Mouse (Mus musculus): ENCODE measurements around the gene Myct1. TPM values are rescaled to one million over a fixed set of nuclear protein-coding genes. Genes with fewer than 3 reads are reported as not detected.

Gene Myct1
- 2.1 and 2.4 TPM in 2 replicates for polyA plus RNA-seq (2014; fragmentation: Nextera tagmentation; extraction: Ambion mirVana)

GRCm38 (mm10) chr10:5593464-5593863, at the start of gene Myct1:
Myct1 (plus strand) TSS chr10:5593775.
- 64% methylated on average over 5 of the region's 5 CpGs for WGBS
- no peaks in the 10 kb centered on the region for H3K27me3 ChIP-seq (ENCODE audit: control insufficient read depth, insufficient read depth, low read length)
- H3K9me3 ChIP-seq (ENCODE audit: control insufficient read depth, low read length) = no peaks in the 10 kb centered on the region
- no peak within 1 kb of the TSS for H3K9ac ChIP-seq (ENCODE audit: low read length)
- ATAC-seq (ENCODE audit: insufficient read depth, low FRiP score, low TSS enrichment) (no peak), DNase-seq (ENCODE audit: low spot score) (no peak)
- no peak within 1 kb of the TSS for H3K4me3 ChIP-seq (ENCODE audit: low read depth, low read length)
- H3K36me3 ChIP-seq (ENCODE audit: control insufficient read depth, insufficient read depth, low read length) = no peaks in the 10 kb centered on the region
- H3K4me2 ChIP-seq (ENCODE audit: low read depth) = no peak within 1 kb of the TSS
- no peaks in the 10 kb centered on the region for H3K4me1 ChIP-seq (ENCODE audit: control insufficient read depth, insufficient read depth, low read length)
- H3K27ac ChIP-seq (ENCODE audit: low read depth, low read length) = no peak within 1 kb of the TSS

GRCm38 (mm10) chr10:5546428-5546827, 47.1 kb upstream of the Myct1 start:
- Histone ChIP-seq H3K4me3 (ENCODE audit: low read depth, low read length) (no peak overlapping the region), H3K27me3 (ENCODE audit: control insufficient read depth, insufficient read depth, low read length) (0 out of 2 replicates have a peak, but pooled peaks cover 3% of the 10 kb centered on the region), H3K36me3 (ENCODE audit: control insufficient read depth, insufficient read depth, low read length) (no peaks in the 10 kb centered on the region), H3K4me1 (ENCODE audit: control insufficient read depth, insufficient read depth, low read length) (no peaks in the 10 kb centered on the region), H3K27ac (ENCODE audit: low read depth, low read length) (no peak overlapping the region), H3K4me2 (ENCODE audit: low read depth) (no peak overlapping the region), H3K9ac (ENCODE audit: low read length) (no peak overlapping the region), H3K9me3 (ENCODE audit: control insufficient read depth, low read length) (no peaks in the 10 kb centered on the region)
- WGBS = 94% methylated on average over 5 of the region's 5 CpGs
- DNase-seq (ENCODE audit: low spot score) = no peak
- no peak for ATAC-seq (ENCODE audit: insufficient read depth, low FRiP score, low TSS enrichment)

- H3K9me3 ChIP-seq (ENCODE audit: control insufficient read depth, low read length) = no peaks in the 10 kb centered on the region
- H3K36me3 ChIP-seq (ENCODE audit: control insufficient read depth, insufficient read depth, low read length) = no peaks in the 10 kb centered on the region
- DNase-seq (ENCODE audit: low spot score) (no peak), ATAC-seq (ENCODE audit: insufficient read depth, low FRiP score, low TSS enrichment) (no peak)
- WGBS = 93% methylated on average over 9 of the region's 9 CpGs
- H3K4me1 ChIP-seq (ENCODE audit: control insufficient read depth, insufficient read depth, low read length) = no peaks in the 10 kb centered on the region
- no peak overlapping the region for H3K4me3 ChIP-seq (ENCODE audit: low read depth, low read length)
- no peak overlapping the region for H3K9ac ChIP-seq (ENCODE audit: low read length)
- H3K27ac ChIP-seq (ENCODE audit: low read depth, low read length) = no peak overlapping the region
- H3K4me2 ChIP-seq (ENCODE audit: low read depth) = no peak overlapping the region
- H3K27me3 ChIP-seq (ENCODE audit: control insufficient read depth, insufficient read depth, low read length) = 0 out of 2 replicates have a peak, but pooled peaks cover 3% of the 10 kb centered on the region
Observed at GRCm38 (mm10) chr10:5547769-5548168, 45.8 kb upstream of the Myct1 start.

- no peak for ATAC-seq (ENCODE audit: insufficient read depth, low FRiP score, low TSS enrichment)
- no peaks in the 10 kb centered on the region for H3K36me3 ChIP-seq (ENCODE audit: control insufficient read depth, insufficient read depth, low read length)
- no peak overlapping the region for H3K9ac ChIP-seq (ENCODE audit: low read length)
- H3K9me3 ChIP-seq (ENCODE audit: control insufficient read depth, low read length) = no peaks in the 10 kb centered on the region
- no peak overlapping the region for H3K4me3 ChIP-seq (ENCODE audit: low read depth, low read length)
- no peak overlapping the region for H3K4me2 ChIP-seq (ENCODE audit: low read depth)
- WGBS = 84% methylated on average over 2 of the region's 2 CpGs
- no peak for DNase-seq (ENCODE audit: low spot score)
- H3K27me3 ChIP-seq (ENCODE audit: control insufficient read depth, insufficient read depth, low read length) = 0 out of 2 replicates have a peak, but pooled peaks cover 3% of the 10 kb centered on the region
- H3K4me1 ChIP-seq (ENCODE audit: control insufficient read depth, insufficient read depth, low read length) = no peaks in the 10 kb centered on the region
- H3K27ac ChIP-seq (ENCODE audit: low read depth, low read length) = no peak overlapping the region
Observed at GRCm38 (mm10) chr10:5548651-5549050, 44.9 kb upstream of the Myct1 start.

GRCm38 (mm10) chr10:5549871-5550167, 43.8 kb upstream of the Myct1 start:
- Histone ChIP-seq H3K36me3 (ENCODE audit: control insufficient read depth, insufficient read depth, low read length) (no peaks in the 10 kb centered on the region), H3K4me2 (ENCODE audit: low read depth) (peak overlapping the region; percentile 92), H3K4me3 (ENCODE audit: low read depth, low read length) (peak overlapping the region; percentile 48), H3K27me3 (ENCODE audit: control insufficient read depth, insufficient read depth, low read length) (0 out of 2 replicates have a peak, but pooled peaks cover 3% of the 10 kb centered on the region), H3K27ac (ENCODE audit: low read depth, low read length) (no peak overlapping the region), H3K9ac (ENCODE audit: low read length) (no peak overlapping the region; the same call in 1 of the 2 replicates), H3K9me3 (ENCODE audit: control insufficient read depth, low read length) (no peaks in the 10 kb centered on the region), H3K4me1 (ENCODE audit: control insufficient read depth, insufficient read depth, low read length) (no peaks in the 10 kb centered on the region)
- WGBS = 8% methylated on average over 6 of the region's 6 CpGs
- DNase-seq (ENCODE audit: low spot score) (no peak), ATAC-seq (ENCODE audit: insufficient read depth, low FRiP score, low TSS enrichment) (no peak)

GRCm38 (mm10) chr10:5550168-5551021, 43.2 kb upstream of the Myct1 start:
- under 1% methylated on average over 42 of the region's 44 CpGs for WGBS

GRCm38 (mm10) chr10:5551382-5551781, 42.2 kb upstream of the Myct1 start, which contains the start of gene Syne1:
Syne1 (minus strand) TSS chr10:5551482.
- 83% methylated on average over 5 of the region's 5 CpGs for WGBS
- H3K9ac ChIP-seq (ENCODE audit: low read length) = peak within 1 kb of the TSS; percentile 61
- no peaks in the 10 kb centered on the region for H3K9me3 ChIP-seq (ENCODE audit: control insufficient read depth, low read length)
- no peaks in the 10 kb centered on the region for H3K4me1 ChIP-seq (ENCODE audit: control insufficient read depth, insufficient read depth, low read length)
- ATAC-seq (ENCODE audit: insufficient read depth, low FRiP score, low TSS enrichment) (no peak), DNase-seq (ENCODE audit: low spot score) (no peak)
- no peak within 1 kb of the TSS for H3K27ac ChIP-seq (ENCODE audit: low read depth, low read length)
- peak within 1 kb of the TSS; percentile 48 for H3K4me3 ChIP-seq (ENCODE audit: low read depth, low read length)
- H3K36me3 ChIP-seq (ENCODE audit: control insufficient read depth, insufficient read depth, low read length) = no peaks in the 10 kb centered on the region
- 0 out of 2 replicates have a peak, but pooled peaks cover 3% of the 10 kb centered on the region for H3K27me3 ChIP-seq (ENCODE audit: control insufficient read depth, insufficient read depth, low read length)
- H3K4me2 ChIP-seq (ENCODE audit: low read depth) = peak within 1 kb of the TSS; percentile 92

More at GRCm38 (mm10) chr10:5550168-5551021, 43.2 kb upstream of the Myct1 start:
- H3K4me1 ChIP-seq (ENCODE audit: control insufficient read depth, insufficient read depth, low read length) = no peaks in the 10 kb centered on the region
- H3K4me3 ChIP-seq (ENCODE audit: low read depth, low read length) = peak overlapping the region; percentile 48
- no peaks in the 10 kb centered on the region for H3K9me3 ChIP-seq (ENCODE audit: control insufficient read depth, low read length)
- DNase-seq (ENCODE audit: low spot score) = peak; percentile 71
- H3K9ac ChIP-seq (ENCODE audit: low read length) = peak overlapping the region; percentile 61
- H3K27me3 ChIP-seq (ENCODE audit: control insufficient read depth, insufficient read depth, low read length) = 0 out of 2 replicates have a peak, but pooled peaks cover 3% of the 10 kb centered on the region
- H3K4me2 ChIP-seq (ENCODE audit: low read depth) = peak overlapping the region; percentile 92
- ATAC-seq (ENCODE audit: insufficient read depth, low FRiP score, low TSS enrichment) = peak; percentile 93
- H3K36me3 ChIP-seq (ENCODE audit: control insufficient read depth, insufficient read depth, low read length) = no peaks in the 10 kb centered on the region
- no peak overlapping the region for H3K27ac ChIP-seq (ENCODE audit: low read depth, low read length)

GRCm38 (mm10) chr10:5554941-5555340, 38.6 kb upstream of the Myct1 start:
- Histone ChIP-seq H3K27ac (ENCODE audit: low read depth, low read length) (no peak overlapping the region), H3K4me1 (ENCODE audit: control insufficient read depth, insufficient read depth, low read length) (no peaks in the 10 kb centered on the region), H3K27me3 (ENCODE audit: control insufficient read depth, insufficient read depth, low read length) (no peaks in the 10 kb centered on the region), H3K4me3 (ENCODE audit: low read depth, low read length) (no peak overlapping the region), H3K9me3 (ENCODE audit: control insufficient read depth, low read length) (no peaks in the 10 kb centered on the region), H3K9ac (ENCODE audit: low read length) (no peak overlapping the region), H3K4me2 (ENCODE audit: low read depth) (no peak overlapping the region), H3K36me3 (ENCODE audit: control insufficient read depth, insufficient read depth, low read length) (no peaks in the 10 kb centered on the region)
- 24% methylated on average over 5 of the region's 5 CpGs for WGBS
- ATAC-seq (ENCODE audit: insufficient read depth, low FRiP score, low TSS enrichment) (no peak), DNase-seq (ENCODE audit: low spot score) (peak; percentile 21)

GRCm38 (mm10) chr10:5558808-5559207, 34.8 kb upstream of the Myct1 start:
- no peak for ATAC-seq (ENCODE audit: insufficient read depth, low FRiP score, low TSS enrichment)
- Histone ChIP-seq H3K4me2 (ENCODE audit: low read depth) (no peak overlapping the region), H3K9me3 (ENCODE audit: control insufficient read depth, low read length) (no peaks in the 10 kb centered on the region), H3K4me1 (ENCODE audit: control insufficient read depth, insufficient read depth, low read length) (no peaks in the 10 kb centered on the region), H3K4me3 (ENCODE audit: low read depth, low read length) (no peak overlapping the region), H3K27me3 (ENCODE audit: control insufficient read depth, insufficient read depth, low read length) (no peaks in the 10 kb centered on the region), H3K27ac (ENCODE audit: low read depth, low read length) (no peak overlapping the region), H3K36me3 (ENCODE audit: control insufficient read depth, insufficient read depth, low read length) (no peaks in the 10 kb centered on the region), H3K9ac (ENCODE audit: low read length) (no peak overlapping the region)
- no peak for DNase-seq (ENCODE audit: low spot score)
